Mouse (Mus musculus): ENCODE data around the gene Gipc3. TPM values are rescaled to one million over a fixed set of nuclear protein-coding genes. Genes with fewer than 3 reads are reported as not detected.

Gipc3 gene
- polyA plus RNA-seq, 2 experiments: 0.06 to 0.09 TPM

GRCm38 (mm10) chr10:81319741-81320549, 23.1 kb downstream of the Gipc3 start:
- Histone ChIP-seq H3K9me3 (ENCODE audit: control insufficient read depth, low read length) (no peaks in the 10 kb centered on the region), H3K9ac (ENCODE audit: low read depth, low read length, severe bottlenecking) (peak overlapping the region; percentile 47), H3K36me3 (ENCODE audit: control insufficient read depth, insufficient read depth, low read length) (peaks cover 61% of the 10 kb centered on the region), H3K27me3 (ENCODE audit: control insufficient read depth, insufficient read depth, low read length) (no peaks in the 10 kb centered on the region), H3K4me1 (ENCODE audit: control insufficient read depth, insufficient read depth, low read length) (peaks cover 23% of the 10 kb centered on the region), H3K27ac (replicated peaks; ENCODE audit: low read depth, low read length) (peak overlapping the region; percentile 87), H3K4me3 (replicated peaks; ENCODE audit: low read length) (peak overlapping the region; percentile 97), H3K4me2 (replicated peaks; ENCODE audit: low read depth, low read length, severe bottlenecking) (peak overlapping the region; percentile 62)
- no peak; the same call in 1 of the 2 replicates for ATAC-seq (ENCODE audit: low FRiP score, low read depth)
- under 1% methylated on average over 37 of the region's 38 CpGs for WGBS
- DNase-seq (ENCODE audit: low spot score): peak; percentile 99
- no peak for TF ChIP-seq POLR2A (IDR thresholded peaks at IDR 0.05; ENCODE audit: borderline replicate concordance, extremely low read depth, insufficient read depth, insufficient read length)

GRCm38 (mm10) chr10:81319330-81319699, 23.8 kb downstream of the Gipc3 start:
- H3K4me1 ChIP-seq (ENCODE audit: control insufficient read depth, insufficient read depth, low read length): peaks cover 23% of the 10 kb centered on the region
- 26% methylated on average over 8 of the region's 8 CpGs for WGBS

GRCm38 (mm10) chr10:81318589-81319329, 24.3 kb downstream of the Gipc3 start:
- DNase-seq (ENCODE audit: low spot score): no peak
- H3K4me2 ChIP-seq (replicated peaks; ENCODE audit: low read depth, low read length, severe bottlenecking): peak overlapping the region; percentile 62
- H3K4me1 ChIP-seq (ENCODE audit: control insufficient read depth, insufficient read depth, low read length): peaks cover 23% of the 10 kb centered on the region
- 92% methylated on average over 13 of the region's 13 CpGs for WGBS
- peak overlapping the region; percentile 47; the same call in 1 of the 2 replicates for H3K9ac ChIP-seq (ENCODE audit: low read depth, low read length, severe bottlenecking)
- H3K4me3 ChIP-seq (replicated peaks; ENCODE audit: low read length): no peak overlapping the region
- no peak for TF ChIP-seq POLR2A (IDR thresholded peaks at IDR 0.05; ENCODE audit: borderline replicate concordance, extremely low read depth, insufficient read depth, insufficient read length)
- H3K27me3 ChIP-seq (ENCODE audit: control insufficient read depth, insufficient read depth, low read length): no peaks in the 10 kb centered on the region
- peaks cover 61% of the 10 kb centered on the region for H3K36me3 ChIP-seq (ENCODE audit: control insufficient read depth, insufficient read depth, low read length)
- peak overlapping the region; percentile 87 for H3K27ac ChIP-seq (replicated peaks; ENCODE audit: low read depth, low read length)
- ATAC-seq (ENCODE audit: low FRiP score, low read depth): no peak
- no peaks in the 10 kb centered on the region for H3K9me3 ChIP-seq (ENCODE audit: control insufficient read depth, low read length)

More at GRCm38 (mm10) chr10:81319330-81319699, 23.8 kb downstream of the Gipc3 start:
- Histone ChIP-seq H3K4me2 (replicated peaks; ENCODE audit: low read depth, low read length, severe bottlenecking) (peak overlapping the region; percentile 62), H3K9me3 (ENCODE audit: control insufficient read depth, low read length) (no peaks in the 10 kb centered on the region), H3K27me3 (ENCODE audit: control insufficient read depth, insufficient read depth, low read length) (no peaks in the 10 kb centered on the region), H3K9ac (ENCODE audit: low read depth, low read length, severe bottlenecking) (peak overlapping the region; percentile 47), H3K27ac (replicated peaks; ENCODE audit: low read depth, low read length) (peak overlapping the region; percentile 87), H3K36me3 (ENCODE audit: control insufficient read depth, insufficient read depth, low read length) (peaks cover 61% of the 10 kb centered on the region), H3K4me3 (replicated peaks; ENCODE audit: low read length) (peak overlapping the region; percentile 97)
- ATAC-seq (ENCODE audit: low FRiP score, low read depth) (no peak), DNase-seq (ENCODE audit: low spot score) (no peak)
- no peak for TF ChIP-seq POLR2A (IDR thresholded peaks at IDR 0.05; ENCODE audit: borderline replicate concordance, extremely low read depth, insufficient read depth, insufficient read length)

GRCm38 (mm10) chr10:81317273-81317672, 25.8 kb downstream of the Gipc3 start:
- no peaks in the 10 kb centered on the region for H3K9me3 ChIP-seq (ENCODE audit: control insufficient read depth, low read length)
- peak overlapping the region; percentile 5; the same call in 1 of the 2 replicates for H3K9ac ChIP-seq (ENCODE audit: low read depth, low read length, severe bottlenecking)
- DNase-seq (ENCODE audit: low spot score): peak; percentile 67
- WGBS: 12% methylated on average over 17 of the region's 20 CpGs
- H3K27ac ChIP-seq (replicated peaks; ENCODE audit: low read depth, low read length): no peak overlapping the region
- H3K36me3 ChIP-seq (ENCODE audit: control insufficient read depth, insufficient read depth, low read length): peaks cover 61% of the 10 kb centered on the region
- no peaks in the 10 kb centered on the region for H3K27me3 ChIP-seq (ENCODE audit: control insufficient read depth, insufficient read depth, low read length)
- H3K4me1 ChIP-seq (ENCODE audit: control insufficient read depth, insufficient read depth, low read length): peaks cover 23% of the 10 kb centered on the region
- H3K4me2 ChIP-seq (replicated peaks; ENCODE audit: low read depth, low read length, severe bottlenecking): peak overlapping the region; percentile 29
- peak overlapping the region; percentile 3 for H3K4me3 ChIP-seq (replicated peaks; ENCODE audit: low read length)
- no peak for ATAC-seq (ENCODE audit: low FRiP score, low read depth)
- no peak for TF ChIP-seq POLR2A (IDR thresholded peaks at IDR 0.05; ENCODE audit: borderline replicate concordance, extremely low read depth, insufficient read depth, insufficient read length)

- H3K9ac ChIP-seq (ENCODE audit: low read depth, low read length, severe bottlenecking): peak overlapping the region; percentile 5; the same call in 1 of the 2 replicates
- no peak for TF ChIP-seq POLR2A (IDR thresholded peaks at IDR 0.05; ENCODE audit: borderline replicate concordance, extremely low read depth, insufficient read depth, insufficient read length)
- H3K4me1 ChIP-seq (ENCODE audit: control insufficient read depth, insufficient read depth, low read length): peaks cover 18% of the 10 kb centered on the region
- no peaks in the 10 kb centered on the region for H3K27me3 ChIP-seq (ENCODE audit: control insufficient read depth, insufficient read depth, low read length)
- H3K9me3 ChIP-seq (ENCODE audit: control insufficient read depth, low read length): no peaks in the 10 kb centered on the region
- 52% methylated on average over 14 of the region's 16 CpGs for WGBS
- H3K36me3 ChIP-seq (ENCODE audit: control insufficient read depth, insufficient read depth, low read length): peaks cover 69% of the 10 kb centered on the region
- H3K4me3 ChIP-seq (replicated peaks; ENCODE audit: low read length): peak overlapping the region; percentile 3
- DNase-seq (ENCODE audit: low spot score): peak; percentile 42
- H3K4me2 ChIP-seq (replicated peaks; ENCODE audit: low read depth, low read length, severe bottlenecking): peak overlapping the region; percentile 29
- no peak for ATAC-seq (ENCODE audit: low FRiP score, low read depth)
- 0 out of 2 replicates have a peak overlapping the region, but pooled peaks have one; percentile 26 for H3K27ac ChIP-seq (replicated peaks; ENCODE audit: low read depth, low read length)
Measured at GRCm38 (mm10) chr10:81316338-81317060, 26.6 kb downstream of the Gipc3 start.
